Mouse (Mus musculus): ENCODE measurements at regions not wholly inside any gene's neighbourhood (a gene's known extent, or its start where the extent isn't known, plus 50 kb on each side); places are given as distances from the start of the nearest gene placed in this dataset.

DNA sequence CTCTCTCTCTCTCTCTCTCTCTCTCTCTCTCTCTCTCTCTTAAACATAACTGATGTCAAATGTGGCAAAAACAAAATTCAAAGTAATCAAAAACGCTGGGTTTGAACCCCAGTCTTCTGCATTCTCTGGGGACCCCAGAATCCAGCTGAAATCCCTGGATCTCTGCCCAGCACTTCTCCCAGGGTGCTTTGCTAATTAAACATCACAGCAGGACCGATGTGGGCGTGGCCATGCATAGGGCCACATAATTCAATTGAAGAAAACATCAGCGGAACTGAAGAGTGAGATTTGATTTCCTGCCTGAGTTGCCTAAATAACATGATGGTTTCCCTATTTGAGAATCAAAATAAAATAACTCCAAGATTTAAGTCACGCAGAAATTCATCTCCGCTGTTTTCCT lies 84.9 kb upstream of the Daam1 start:
- no peaks in the 10 kb centered on the region for H3K27me3 ChIP-seq (ENCODE audit: control insufficient read depth, insufficient read depth, low read length)
- H3K36me3 ChIP-seq (replicated peaks; ENCODE audit: control insufficient read depth, insufficient read depth): no peaks in the 10 kb centered on the region
- H3K4me3 ChIP-seq (replicated peaks; ENCODE audit: low read length): no peak overlapping the region
- 56% methylated on average over 6 of the region's 6 CpGs for WGBS
- DNase-seq (ENCODE audit: low spot score) (no peak), ATAC-seq (ENCODE audit: low FRiP score) (no peak)
- no peak overlapping the region for H3K9ac ChIP-seq
- H3K27ac ChIP-seq: no peak overlapping the region
- peaks cover 12% of the 10 kb centered on the region for H3K4me1 ChIP-seq (replicated peaks; ENCODE audit: control insufficient read depth, insufficient read depth, low read length)
- no peaks in the 10 kb centered on the region for H3K9me3 ChIP-seq (ENCODE audit: control insufficient read depth, low read length)
- no peak overlapping the region for H3K4me2 ChIP-seq (replicated peaks)

DNA sequence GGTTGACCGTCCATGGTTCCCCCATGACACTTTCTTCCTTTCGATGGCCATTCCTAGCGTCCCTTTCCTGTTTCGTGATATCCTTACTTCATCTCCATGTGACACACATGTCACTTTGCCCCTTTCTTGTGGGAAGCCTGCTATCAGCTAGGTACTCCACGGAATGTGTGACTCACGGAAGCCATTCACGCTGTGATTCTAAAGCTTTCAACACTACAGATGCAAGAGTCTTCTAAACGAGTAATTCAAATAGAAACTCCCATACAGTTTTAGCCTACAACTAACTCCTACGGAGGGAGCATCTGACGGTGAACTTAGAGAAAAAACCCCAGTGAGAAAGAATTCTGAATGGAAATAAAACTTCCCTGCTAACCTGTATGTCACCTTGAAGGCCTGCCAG lies 83.5 kb upstream of the Daam1 start:
- H3K27ac ChIP-seq: no peak overlapping the region
- WGBS: 92% methylated on average over 10 of the region's 10 CpGs
- ATAC-seq (ENCODE audit: low FRiP score): no peak

DNA sequence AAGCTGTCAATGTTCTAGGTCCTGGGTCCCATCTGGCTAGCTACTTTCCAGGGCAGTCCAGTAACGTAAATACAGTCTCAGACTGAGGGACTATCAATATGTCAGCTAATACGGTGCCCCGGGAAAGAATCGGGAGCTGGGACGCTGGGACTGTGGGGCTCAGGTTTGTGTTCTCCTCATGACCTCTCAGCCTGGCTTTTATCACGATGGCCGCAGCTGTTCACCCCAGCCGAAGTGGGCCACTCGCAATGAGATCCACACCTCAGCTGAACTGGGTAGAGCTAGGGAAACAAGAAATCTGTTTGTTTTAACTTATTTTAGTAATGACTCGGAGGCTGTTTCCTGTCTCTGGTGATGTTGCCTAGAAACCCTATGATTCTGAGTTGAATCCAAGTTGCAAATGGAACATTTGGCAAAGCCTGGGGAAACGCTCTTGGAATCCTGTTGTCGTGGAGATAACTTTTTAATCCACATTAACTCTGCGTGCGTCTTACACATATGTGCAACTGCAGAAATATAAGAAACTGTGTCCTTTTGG lies 83.0 kb upstream of the Daam1 start:
- DNase-seq (ENCODE audit: low spot score) (peak; percentile 44), ATAC-seq (ENCODE audit: low FRiP score) (no peak)
- Histone ChIP-seq H3K9ac (no peak overlapping the region), H3K4me2 (replicated peaks) (no peak overlapping the region), H3K4me3 (replicated peaks; ENCODE audit: low read length) (no peak overlapping the region), H3K27ac (no peak overlapping the region), H3K27me3 (ENCODE audit: control insufficient read depth, insufficient read depth, low read length) (no peaks in the 10 kb centered on the region), H3K9me3 (ENCODE audit: control insufficient read depth, low read length) (no peaks in the 10 kb centered on the region), H3K4me1 (replicated peaks; ENCODE audit: control insufficient read depth, insufficient read depth, low read length) (peaks cover 12% of the 10 kb centered on the region), H3K36me3 (replicated peaks; ENCODE audit: control insufficient read depth, insufficient read depth) (no peaks in the 10 kb centered on the region)
- WGBS: 67% methylated on average over 14 of the region's 14 CpGs

More for the DNA sequence above, 83.5 kb upstream of the Daam1 start:
- Histone ChIP-seq H3K4me1 (replicated peaks; ENCODE audit: control insufficient read depth, insufficient read depth, low read length) (peaks cover 12% of the 10 kb centered on the region), H3K4me3 (replicated peaks; ENCODE audit: low read length) (no peak overlapping the region), H3K9me3 (ENCODE audit: control insufficient read depth, low read length) (no peaks in the 10 kb centered on the region), H3K4me2 (replicated peaks) (no peak overlapping the region), H3K36me3 (replicated peaks; ENCODE audit: control insufficient read depth, insufficient read depth) (no peaks in the 10 kb centered on the region), H3K9ac (no peak overlapping the region), H3K27me3 (ENCODE audit: control insufficient read depth, insufficient read depth, low read length) (no peaks in the 10 kb centered on the region)
- no peak for DNase-seq (ENCODE audit: low spot score)

DNA sequence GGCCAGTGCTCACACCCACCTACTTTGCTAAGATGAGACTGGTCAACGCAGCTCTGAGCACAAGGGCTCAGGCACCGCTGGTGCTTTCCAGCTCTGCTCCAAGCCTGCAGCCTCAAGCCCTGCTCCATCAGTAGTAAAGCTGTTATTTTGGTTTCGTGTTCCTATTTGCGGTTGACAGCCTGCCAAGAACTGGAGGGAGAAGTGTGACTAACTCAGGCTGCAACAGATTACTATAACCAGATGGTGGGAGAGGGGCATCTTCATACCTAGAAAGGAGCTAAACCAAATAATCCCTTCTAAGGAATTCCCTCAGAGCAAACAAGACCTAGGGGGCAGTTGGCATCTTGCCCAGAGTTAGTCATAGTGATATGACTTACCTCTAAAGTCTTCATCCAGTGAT lies 82.1 kb upstream of the Daam1 start:
- H3K4me2 ChIP-seq (replicated peaks): no peak overlapping the region
- peak; percentile 34 for DNase-seq (ENCODE audit: low spot score)
- 60% methylated on average over 4 of the region's 4 CpGs for WGBS

DNA sequence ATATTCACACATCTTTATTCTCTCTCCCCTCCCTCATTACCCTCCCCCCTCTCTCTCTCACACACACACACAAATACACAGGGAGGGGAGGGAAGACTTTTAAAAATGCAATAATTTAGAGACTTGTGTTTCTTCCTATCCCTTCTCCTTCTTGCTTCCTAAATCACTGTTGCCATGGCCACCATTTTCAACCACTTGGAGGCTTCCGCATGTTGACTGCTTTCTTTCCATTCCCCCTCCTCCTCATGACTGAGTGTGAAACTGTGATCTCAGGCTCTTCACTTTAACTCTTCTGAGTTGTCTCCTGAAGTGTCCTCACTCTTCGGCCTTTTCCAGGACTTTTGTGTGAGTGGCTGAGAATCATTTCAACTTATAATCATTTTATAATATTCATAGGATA lies 81.2 kb upstream of the Daam1 start:
- Histone ChIP-seq H3K27ac (no peak overlapping the region), H3K4me1 (replicated peaks; ENCODE audit: control insufficient read depth, insufficient read depth, low read length) (peaks cover 12% of the 10 kb centered on the region), H3K27me3 (ENCODE audit: control insufficient read depth, insufficient read depth, low read length) (no peaks in the 10 kb centered on the region), H3K4me3 (replicated peaks; ENCODE audit: low read length) (no peak overlapping the region), H3K4me2 (replicated peaks) (no peak overlapping the region), H3K36me3 (replicated peaks; ENCODE audit: control insufficient read depth, insufficient read depth) (no peaks in the 10 kb centered on the region), H3K9me3 (ENCODE audit: control insufficient read depth, low read length) (no peaks in the 10 kb centered on the region), H3K9ac (no peak overlapping the region)
- no peak for ATAC-seq (ENCODE audit: low FRiP score)
- no peak for DNase-seq (ENCODE audit: low spot score)
- 88% methylated on average over 2 of the region's 2 CpGs for WGBS

More for the DNA sequence above, 82.1 kb upstream of the Daam1 start:
- H3K4me3 ChIP-seq (replicated peaks; ENCODE audit: low read length): no peak overlapping the region
- no peak overlapping the region for H3K9ac ChIP-seq
- no peak for ATAC-seq (ENCODE audit: low FRiP score)
- H3K27me3 ChIP-seq (ENCODE audit: control insufficient read depth, insufficient read depth, low read length): no peaks in the 10 kb centered on the region
- H3K27ac ChIP-seq: peak overlapping the region; percentile 30; the same call in 1 of the 2 replicates
- H3K36me3 ChIP-seq (replicated peaks; ENCODE audit: control insufficient read depth, insufficient read depth): no peaks in the 10 kb centered on the region
- H3K9me3 ChIP-seq (ENCODE audit: control insufficient read depth, low read length): no peaks in the 10 kb centered on the region
- peaks cover 12% of the 10 kb centered on the region for H3K4me1 ChIP-seq (replicated peaks; ENCODE audit: control insufficient read depth, insufficient read depth, low read length)

DNA sequence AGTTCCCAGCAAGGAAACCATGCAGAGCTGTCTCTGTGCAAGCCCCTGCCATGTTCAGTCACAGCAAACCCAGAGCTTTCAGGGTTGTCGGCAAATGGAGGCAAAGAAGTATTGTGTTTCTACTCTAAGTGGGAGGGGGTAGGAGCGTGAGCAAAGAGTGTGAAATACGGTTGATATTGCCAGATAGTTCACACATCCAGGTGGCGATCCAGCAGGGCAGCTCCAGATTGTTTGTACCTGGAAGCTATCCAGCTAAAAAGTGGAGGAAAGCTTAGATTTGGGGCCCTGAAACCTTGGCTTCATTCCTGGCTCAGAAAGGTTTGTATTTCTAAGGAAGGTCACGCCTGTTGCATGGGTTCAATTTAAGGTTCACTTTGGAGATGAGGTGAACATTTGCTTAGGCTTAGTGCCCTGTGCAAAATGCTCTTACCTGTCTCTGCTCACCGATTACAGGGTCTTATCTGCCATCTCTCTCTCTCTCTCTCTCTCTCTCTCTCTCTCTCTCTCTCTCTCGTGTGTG lies 78.1 kb upstream of the Daam1 start:
- no peaks in the 10 kb centered on the region for H3K9me3 ChIP-seq (ENCODE audit: control insufficient read depth, low read length)
- H3K27me3 ChIP-seq (ENCODE audit: control insufficient read depth, insufficient read depth, low read length): no peaks in the 10 kb centered on the region
- WGBS: 74% methylated on average over 6 of the region's 7 CpGs
- no peak overlapping the region for H3K27ac ChIP-seq
- ATAC-seq (ENCODE audit: low FRiP score) (no peak), DNase-seq (ENCODE audit: low spot score) (no peak)
- no peak overlapping the region for H3K4me2 ChIP-seq (replicated peaks)
- no peaks in the 10 kb centered on the region for H3K36me3 ChIP-seq (replicated peaks; ENCODE audit: control insufficient read depth, insufficient read depth)
- peaks cover 9% of the 10 kb centered on the region for H3K4me1 ChIP-seq (replicated peaks; ENCODE audit: control insufficient read depth, insufficient read depth, low read length)
- no peak overlapping the region for H3K4me3 ChIP-seq (replicated peaks; ENCODE audit: low read length)
- no peak overlapping the region for H3K9ac ChIP-seq

DNA sequence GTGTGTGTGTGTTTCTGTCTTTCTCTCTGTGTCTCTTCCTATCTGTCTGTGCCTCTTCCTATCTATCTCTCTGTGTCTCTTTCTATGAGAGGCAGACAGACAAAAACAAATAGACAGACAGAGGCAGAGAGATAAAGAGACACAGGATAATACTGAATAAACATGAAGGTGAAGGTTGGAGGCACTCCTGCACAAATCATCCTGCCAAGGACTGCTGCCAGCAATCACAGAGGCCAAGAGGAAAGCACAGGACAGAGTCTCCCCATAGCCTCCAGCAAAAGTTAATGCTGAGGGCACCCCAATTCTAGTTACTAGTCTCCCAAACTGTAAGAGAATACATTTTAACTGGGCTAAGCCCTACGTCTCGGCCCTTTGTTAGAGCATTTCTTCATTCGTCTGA lies 77.6 kb upstream of the Daam1 start:
- H3K27ac ChIP-seq: no peak overlapping the region
- WGBS: 91% methylated on average over 3 of the region's 3 CpGs
- DNase-seq (ENCODE audit: low spot score) (no peak), ATAC-seq (ENCODE audit: low FRiP score) (no peak)
- H3K9me3 ChIP-seq (ENCODE audit: control insufficient read depth, low read length): no peaks in the 10 kb centered on the region
- no peak overlapping the region for H3K4me3 ChIP-seq (replicated peaks; ENCODE audit: low read length)
- peaks cover 4% of the 10 kb centered on the region for H3K4me1 ChIP-seq (replicated peaks; ENCODE audit: control insufficient read depth, insufficient read depth, low read length)
- no peak overlapping the region for H3K4me2 ChIP-seq (replicated peaks)
- H3K9ac ChIP-seq: no peak overlapping the region
- H3K27me3 ChIP-seq (ENCODE audit: control insufficient read depth, insufficient read depth, low read length): no peaks in the 10 kb centered on the region
- no peaks in the 10 kb centered on the region for H3K36me3 ChIP-seq (replicated peaks; ENCODE audit: control insufficient read depth, insufficient read depth)

DNA sequence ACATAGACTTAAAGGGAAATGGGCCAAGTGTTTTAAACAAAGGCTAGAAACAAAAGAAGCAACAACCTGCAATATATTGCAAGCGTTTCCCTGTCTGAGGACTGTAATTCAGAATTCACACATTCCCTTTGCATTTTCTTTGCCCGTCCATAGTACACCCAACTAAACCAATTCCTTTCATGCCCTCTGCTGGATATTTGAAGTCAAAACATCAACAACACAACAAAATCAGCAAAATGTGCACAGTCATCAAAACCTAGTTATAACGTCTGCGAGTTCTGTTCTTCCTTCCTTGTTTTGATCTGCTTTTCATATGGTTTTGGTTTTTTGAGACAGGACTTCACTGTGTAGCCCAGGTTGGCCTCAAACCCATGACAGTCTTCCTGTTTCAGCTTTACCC lies 67.7 kb upstream of the Daam1 start:
- Histone ChIP-seq H3K9ac (no peak overlapping the region), H3K4me2 (replicated peaks) (no peak overlapping the region), H3K4me3 (replicated peaks; ENCODE audit: low read length) (no peak overlapping the region), H3K36me3 (replicated peaks; ENCODE audit: control insufficient read depth, insufficient read depth) (no peaks in the 10 kb centered on the region), H3K27me3 (ENCODE audit: control insufficient read depth, insufficient read depth, low read length) (no peaks in the 10 kb centered on the region), H3K4me1 (replicated peaks; ENCODE audit: control insufficient read depth, insufficient read depth, low read length) (no peaks in the 10 kb centered on the region), H3K27ac (no peak overlapping the region), H3K9me3 (ENCODE audit: control insufficient read depth, low read length) (no peaks in the 10 kb centered on the region)
- peak; percentile 69 for DNase-seq (ENCODE audit: low spot score)
- 73% methylated on average over 4 of the region's 4 CpGs for WGBS
- no peak for ATAC-seq (ENCODE audit: low FRiP score)

DNA sequence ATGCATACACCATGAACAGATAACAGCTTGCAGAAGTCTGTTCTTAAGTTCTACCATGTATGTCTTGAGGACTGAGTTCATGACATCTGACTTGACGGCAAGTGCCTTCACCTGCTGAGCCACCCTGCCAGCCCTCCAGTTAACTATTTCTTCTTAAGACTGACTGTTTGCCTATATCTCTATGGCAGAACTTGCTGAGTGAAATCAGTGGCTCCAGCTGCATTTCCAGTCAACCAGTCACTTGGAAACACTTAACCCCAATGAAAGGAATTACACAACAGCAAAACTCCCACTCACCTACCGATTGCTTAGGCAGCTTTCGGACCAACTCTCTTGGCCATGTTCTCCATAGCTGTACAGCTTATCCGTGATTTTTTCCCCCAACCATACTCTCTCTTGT lies 64.8 kb upstream of the Daam1 start:
- no peak for ATAC-seq (ENCODE audit: low FRiP score)
- no peak overlapping the region for H3K4me2 ChIP-seq (replicated peaks)
- DNase-seq (ENCODE audit: low spot score): no peak
- H3K9ac ChIP-seq: no peak overlapping the region
- WGBS: 87% methylated on average over 4 of the region's 4 CpGs
- H3K4me3 ChIP-seq (replicated peaks; ENCODE audit: low read length): no peak overlapping the region
- H3K9me3 ChIP-seq (ENCODE audit: control insufficient read depth, low read length): no peaks in the 10 kb centered on the region
- no peak overlapping the region for H3K27ac ChIP-seq
- H3K36me3 ChIP-seq (replicated peaks; ENCODE audit: control insufficient read depth, insufficient read depth): no peaks in the 10 kb centered on the region
- H3K4me1 ChIP-seq (replicated peaks; ENCODE audit: control insufficient read depth, insufficient read depth, low read length): peaks cover 4% of the 10 kb centered on the region; the same call in 1 of the 2 replicates
- H3K27me3 ChIP-seq (ENCODE audit: control insufficient read depth, insufficient read depth, low read length): no peaks in the 10 kb centered on the region

DNA sequence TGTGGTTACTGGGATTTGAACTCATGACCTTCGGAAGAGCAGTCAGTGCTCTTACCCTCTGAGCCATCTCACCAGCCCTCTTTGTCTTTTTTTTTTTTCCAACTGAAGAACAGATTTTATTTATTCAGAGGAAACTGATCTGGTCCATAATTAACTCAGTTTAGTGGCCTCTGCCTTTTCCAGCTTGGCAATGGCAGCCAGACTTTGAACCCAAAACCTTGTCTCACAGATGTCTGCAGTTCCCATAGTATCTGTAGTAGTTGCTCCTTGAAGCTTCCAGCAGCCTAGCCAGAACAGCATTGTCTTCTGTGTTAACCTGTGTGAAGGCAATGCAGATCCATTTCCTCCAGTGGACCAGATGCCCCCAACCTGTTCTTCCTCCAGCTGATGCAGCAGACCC lies 64.2 kb upstream of the Daam1 start:
- Histone ChIP-seq H3K9ac (no peak overlapping the region), H3K9me3 (ENCODE audit: control insufficient read depth, low read length) (no peaks in the 10 kb centered on the region), H3K27ac (no peak overlapping the region), H3K4me1 (replicated peaks; ENCODE audit: control insufficient read depth, insufficient read depth, low read length) (peaks cover 4% of the 10 kb centered on the region; the same call in 1 of the 2 replicates), H3K36me3 (replicated peaks; ENCODE audit: control insufficient read depth, insufficient read depth) (no peaks in the 10 kb centered on the region), H3K27me3 (ENCODE audit: control insufficient read depth, insufficient read depth, low read length) (no peaks in the 10 kb centered on the region), H3K4me2 (replicated peaks) (no peak overlapping the region), H3K4me3 (replicated peaks; ENCODE audit: low read length) (no peak overlapping the region)
- WGBS: 87% methylated on average over 1 of the region's 1 CpGs
- DNase-seq (ENCODE audit: low spot score) (no peak), ATAC-seq (ENCODE audit: low FRiP score) (no peak)
